ENCODE assay signal across 20 mouse cellular contexts in the genomic region with DNA sequence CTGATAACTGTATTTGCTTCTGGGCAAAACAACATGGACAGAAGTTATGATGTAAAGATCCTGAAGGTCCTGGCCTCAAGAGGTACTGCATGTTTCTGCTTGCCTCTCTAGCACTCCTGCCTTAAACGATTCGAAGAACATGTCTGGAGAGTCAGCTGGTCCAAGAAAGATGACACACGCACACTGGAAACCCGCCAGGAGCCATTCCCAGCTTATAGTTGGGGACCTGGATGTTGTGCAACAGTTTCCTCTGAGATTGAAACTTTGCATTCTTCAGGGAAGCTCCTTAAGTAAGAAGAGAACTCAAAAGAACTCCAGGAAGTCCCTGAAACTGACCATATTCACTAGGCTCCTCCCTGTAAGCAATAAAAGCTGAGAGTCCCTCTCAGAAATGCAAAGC. TPM values are rescaled to one million over a fixed set of nuclear protein-coding genes. Genes with fewer than 3 reads are reported as not detected.
DNase-seq lines count a peak whose midpoint lies in the region; ATAC-seq and TF ChIP-seq lines count a peak whose summit lies in the region.
"Had no signal": no experiment of that assay in that cellular context is flagged by ENCODE, and none has a peak within 500 bp of the region (broad histone marks: within the 10 kb centered on the region; RNA-seq: fewer than 3 reads in every experiment).

No protein-coding gene starts in this region.

- 94% methylated on average over 4 of the region's 4 CpGs for WGBS in forebrain, embryonic 12.5 days
- WGBS in forebrain, embryonic 15.5 days: 94% methylated on average over 4 of the region's 4 CpGs

- H3K79me2 ChIP-seq in C2C12 (ENCODE audit: control insufficient read depth, insufficient read depth): peaks cover 17% of the 10 kb centered on the region

- peaks cover 6% of the 10 kb centered on the region for H3K79me3 ChIP-seq in C2C12 (ENCODE audit: low read depth)

- no peak overlapping the region for H3K27ac ChIP-seq in forebrain, embryonic 12.5 days
- no peak overlapping the region for H3K27ac ChIP-seq in forebrain, embryonic 15.5 days (replicated peaks)
- H3K27ac ChIP-seq: embryonic facial prominence, embryonic 13.5 days; heart, embryonic 13.5 days; hindbrain, embryonic 15.5 days had no signal

- peak; percentile 36 for DNase-seq in cerebellum, adult 9-10 months
- no peak for DNase-seq in cerebellum, postnatal 4 days (ENCODE audit: low spot score in 2 of 2)
- DNase-seq in 3T3-L1 (ENCODE audit: low read depth, low spot score): peak; percentile 57
- DNase-seq in adrenal gland, postnatal 25 days: peak; percentile 60
- no peak for DNase-seq in Muller cell, postnatal 12 days (ENCODE audit: inconsistent ontology term)
- DNase-seq: cerebellum, adult 18-20 months; cerebellum, postnatal 14 days; gastrocnemius, postnatal 36 days; heart, adult 11 months; heart, postnatal 36 days; kidney, adult 8-10 months had no signal

- H3K4me3 ChIP-seq in C2C12 (ENCODE audit: insufficient read depth, poor library complexity, severe bottlenecking): no peak overlapping the region
- H3K4me3 ChIP-seq in forebrain, embryonic 12.5 days (replicated peaks): no peak overlapping the region
- no peak overlapping the region for H3K4me3 ChIP-seq in forebrain, embryonic 15.5 days

- H3K4me2 ChIP-seq in forebrain, embryonic 12.5 days: no peak overlapping the region
- H3K4me2 ChIP-seq in forebrain, embryonic 15.5 days (replicated peaks): no peak overlapping the region

- no peaks in the 10 kb centered on the region for H3K9me3 ChIP-seq in forebrain, embryonic 12.5 days
- H3K9me3 ChIP-seq in forebrain, embryonic 15.5 days: no peaks in the 10 kb centered on the region
- H3K9me3 ChIP-seq: embryonic facial prominence, embryonic 13.5 days; heart, embryonic 13.5 days; hindbrain, embryonic 15.5 days had no signal

- no peak overlapping the region for H3K9ac ChIP-seq in forebrain, embryonic 12.5 days
- H3K9ac ChIP-seq in forebrain, embryonic 15.5 days (replicated peaks): no peak overlapping the region
- H3K9ac ChIP-seq: embryonic facial prominence, embryonic 13.5 days; heart, embryonic 13.5 days; hindbrain, embryonic 15.5 days had no signal

- TF ChIP-seq CTCF in C2C12 (IDR thresholded peaks at IDR 0.05; ENCODE audit: control insufficient read depth, insufficient read depth, insufficient read length): no peak

- H3K27me3 ChIP-seq in C2C12 (ENCODE audit: control insufficient read depth, insufficient read depth, insufficient read length): no peaks in the 10 kb centered on the region
- no peaks in the 10 kb centered on the region for H3K27me3 ChIP-seq in forebrain, embryonic 12.5 days
- H3K27me3 ChIP-seq in forebrain, embryonic 15.5 days: no peaks in the 10 kb centered on the region
- H3K27me3 ChIP-seq: embryonic facial prominence, embryonic 13.5 days; heart, embryonic 13.5 days; hindbrain, embryonic 15.5 days; Patski had no signal

- H3K36me3 ChIP-seq in C2C12 (ENCODE audit: control insufficient read depth, insufficient read depth): no peaks in the 10 kb centered on the region
- no peaks in the 10 kb centered on the region for H3K36me3 ChIP-seq in forebrain, embryonic 12.5 days (replicated peaks)
- no peaks in the 10 kb centered on the region for H3K36me3 ChIP-seq in forebrain, embryonic 15.5 days
- H3K36me3 ChIP-seq: embryonic facial prominence, embryonic 13.5 days; heart, embryonic 13.5 days; hindbrain, embryonic 15.5 days had no signal

- ATAC-seq in forebrain, embryonic 12.5 days (ENCODE audit: low FRiP score): no peak
- no peak for ATAC-seq in forebrain, embryonic 15.5 days (replicated peaks)
- ATAC-seq: forebrain, embryonic 14.5 days; intestine, embryonic 16.5 days; Patski had no signal

- peaks cover 4% of the 10 kb centered on the region for H3K4me1 ChIP-seq in forebrain, embryonic 12.5 days
- peaks cover 14% of the 10 kb centered on the region for H3K4me1 ChIP-seq in forebrain, embryonic 15.5 days

- H3ac ChIP-seq in C2C12 (ENCODE audit: control insufficient read depth, insufficient read length, low read depth): no peak overlapping the region

TF ChIP-seq in C2C12, 6 proteins besides CTCF, POLR2A, EP300 and RAD21:
- peak; percentile 84 for TF ChIP-seq CEBPB (IDR thresholded peaks at IDR 0.05; ENCODE audit: low read depth)
- no peak for TF ChIP-seq MYOG (IDR thresholded peaks at IDR 0.05; ENCODE audit: control insufficient read depth, extremely low read depth, insufficient read length)
- TF ChIP-seq FOSL1 (IDR thresholded peaks at IDR 0.05; ENCODE audit: insufficient read depth, low read length, poor library complexity, severe bottlenecking): no peak
- no peak for TF ChIP-seq USF1 (IDR thresholded peaks at IDR 0.05; ENCODE audit: low read depth)

RNA-seq across cellular contexts. Expression of a gene that starts 2.8 kb away (rescaled TPM):
- polyA plus RNA-seq in C2C12 (2012; fragmentation: generic; extraction: Trizol): 19.5 TPM
- 84.4 and 88.0 TPM in 2 replicates for total RNA-seq in adrenal gland, postnatal 25 days (2021)
- polyA plus RNA-seq in forebrain, embryonic 12.5 days (2016; fragmentation: Nextera tagmentation; extraction: Ambion mirVana): 43.2 and 43.8 TPM in 2 replicates
- 53.6 and 54.8 TPM in 2 replicates for polyA plus RNA-seq in forebrain, embryonic 15.5 days (2015; fragmentation: Nextera tagmentation; extraction: Ambion mirVana)

RNA-seq across cellular contexts. Expression of a gene that starts 53.3 kb away (rescaled TPM):
- 0.23 TPM for polyA plus RNA-seq in C2C12 (2012; fragmentation: generic; extraction: Trizol)
- 637 and 688 TPM in 2 replicates for total RNA-seq in adrenal gland, postnatal 25 days (2021)
- 2.3 and 5.5 TPM in 2 replicates for polyA plus RNA-seq in forebrain, embryonic 12.5 days (2016; fragmentation: Nextera tagmentation; extraction: Ambion mirVana)
- polyA plus RNA-seq in forebrain, embryonic 15.5 days (2015; fragmentation: Nextera tagmentation; extraction: Ambion mirVana): 0.50 and 0.60 TPM in 2 replicates

Comparison
In these comparisons a context has a peak if more than half of its experiments do, and no peak if none do; other contexts are left out.
1. DNase-seq: peak in cerebellum, adult 9-10 months (single experiment), 3T3-L1 (single experiment) and adrenal gland, postnatal 25 days (single experiment); none in cerebellum, postnatal 4 days (0 of 2) and Muller cell, postnatal 12 days (single experiment).